In the genomic region with DNA sequence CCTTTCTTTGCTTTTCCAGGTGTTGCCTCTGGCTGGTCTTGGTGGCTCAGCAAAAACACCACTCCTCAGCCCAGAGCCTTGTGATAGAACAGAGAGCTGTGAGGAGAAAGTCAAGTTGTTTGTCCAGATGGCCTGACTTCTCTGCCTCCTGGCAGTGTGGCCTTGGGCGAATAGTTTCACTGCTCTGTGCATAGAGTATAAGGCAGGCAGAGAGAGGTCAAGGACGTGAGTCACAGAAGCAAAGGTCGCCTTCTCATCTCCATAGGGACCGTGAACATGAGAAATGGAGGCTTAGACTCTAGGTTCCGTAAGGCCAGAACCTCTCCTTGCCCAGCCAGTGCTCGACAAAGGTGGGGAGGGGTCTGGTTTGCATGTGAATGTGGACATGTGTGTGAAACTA, we compare ENCODE assay signal across 17 mouse cellular contexts.
"Had no signal": no experiment of that assay in that cellular context is flagged by ENCODE, and none has a peak within 500 bp of the region (broad histone marks: within the 10 kb centered on the region; RNA-seq: fewer than 3 reads in every experiment).

No protein-coding gene starts in this region.

- H3K9ac ChIP-seq: liver, postnatal 0 days; lung, embryonic 15.5 days; midbrain, embryonic 12.5 days; midbrain, embryonic 15.5 days; neural tube, embryonic 12.5 days; stomach, embryonic 15.5 days had no signal

- H3K27me3 ChIP-seq: lung, embryonic 15.5 days; neural tube, embryonic 12.5 days; stomach, embryonic 15.5 days had no signal

- DNase-seq: liver, postnatal 0 days; lung, adult 2 months; lung, postnatal 14 days; lung, postnatal 36 days; right cerebral cortex, postnatal 14 days; thymus, adult 2 months; thymus, postnatal 25 days; thymus, postnatal 4 days had no signal

- H3K4me2 ChIP-seq: lung, embryonic 15.5 days; midbrain, embryonic 12.5 days; midbrain, embryonic 15.5 days; neural tube, embryonic 12.5 days; stomach, embryonic 15.5 days had no signal

- H3K36me3 ChIP-seq: lung, embryonic 15.5 days; midbrain, embryonic 12.5 days; midbrain, embryonic 15.5 days; neural tube, embryonic 12.5 days; stomach, embryonic 15.5 days had no signal

- ATAC-seq: lung, postnatal 0 days; midbrain, embryonic 15.5 days had no signal

- H3K4me1 ChIP-seq: lung, embryonic 15.5 days; midbrain, embryonic 12.5 days; neural tube, embryonic 12.5 days; stomach, embryonic 15.5 days had no signal

- H3K4me3 ChIP-seq: lung, embryonic 15.5 days; megakaryocyte, embryonic 14.5 days; midbrain, embryonic 12.5 days; midbrain, embryonic 15.5 days; neural tube, embryonic 12.5 days; stomach, embryonic 15.5 days had no signal

- H3K27ac ChIP-seq: lung, embryonic 15.5 days; macrophage; midbrain, embryonic 12.5 days; midbrain, embryonic 15.5 days; neural tube, embryonic 12.5 days; stomach, embryonic 15.5 days; stomach, postnatal 0 days had no signal

- H3K9me3 ChIP-seq: lung, embryonic 15.5 days; midbrain, embryonic 12.5 days; midbrain, embryonic 15.5 days; neural tube, embryonic 12.5 days; stomach, embryonic 15.5 days had no signal
